Comparison of ENCODE assay signal across 29 mouse cellular contexts in the genomic region with DNA sequence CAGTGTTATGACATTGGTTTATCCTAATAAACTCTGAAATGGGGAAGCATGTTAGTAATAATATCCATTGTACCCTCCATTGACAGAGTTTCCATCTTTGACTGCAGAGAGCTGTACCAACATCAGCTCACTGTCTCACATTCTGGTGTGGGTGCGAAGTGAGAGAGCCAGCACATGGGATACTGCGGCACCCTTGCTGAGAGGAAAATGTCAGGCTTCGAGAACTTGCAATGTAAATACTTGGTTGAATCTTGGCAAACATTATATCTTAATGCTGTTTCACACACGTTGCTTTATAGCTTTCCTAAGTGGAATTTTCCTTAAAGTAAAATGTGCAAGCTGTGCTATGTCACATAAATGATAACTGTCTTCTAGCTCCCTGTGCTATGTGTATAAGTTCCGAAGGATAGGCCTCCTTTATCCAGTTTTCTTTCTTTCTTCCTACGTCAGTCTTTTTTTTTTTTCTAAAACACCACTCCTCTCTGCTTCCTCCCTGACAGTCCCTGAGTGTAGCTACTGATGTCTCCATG. TPM values are rescaled to one million over a fixed set of nuclear protein-coding genes. Genes with fewer than 3 reads are reported as not detected.
DNase-seq lines count a peak whose midpoint lies in the region; ATAC-seq lines count a peak whose summit lies in the region.
"Had no signal": no experiment of that assay in that cellular context is flagged by ENCODE, and none has a peak within 500 bp of the region (broad histone marks: within the 10 kb centered on the region; RNA-seq: fewer than 3 reads in every experiment).

No protein-coding gene starts in this region.

- no peak for DNase-seq in frontal cortex, postnatal 10 days (ENCODE audit: low spot score in 2 of 2)
- peak; percentile 52 to 60 for DNase-seq in left cerebral cortex, adult 9 months (ENCODE audit: low spot score in 2 of 2)
- DNase-seq in left cerebral cortex, adult 11 months (ENCODE audit: low spot score): no peak
- DNase-seq in brain, adult 2 months (ENCODE audit: low read depth, low spot score): peak; percentile 77
- peak; percentile 32 to 84 for DNase-seq in left cerebral cortex, postnatal 25 days (ENCODE audit: low spot score in 2 of 2)
- DNase-seq in urinary bladder, postnatal 10 days (ENCODE audit: low spot score): no peak
- DNase-seq: adrenal gland, postnatal 14 days; cerebellum, adult 11-12 months; cerebellum, postnatal 10 days; heart, postnatal 10 days; kidney, adult 11 months; kidney, postnatal 14 days; layer of hippocampus, adult 9-11 months; liver, postnatal 0 days; spleen, adult 18-20 months; thymus, adult 18-20 months; thymus, postnatal 25 days had no signal

- intact Hi-C loops in left cerebral cortex, postnatal 25 days (cut with DNase I): loop anchor here (10.0 kb wide), 1 partner anchor 1067 kb away; a partner anchor contains a TSS

- ATAC-seq in frontal cortex, adult (ENCODE audit: low TSS enrichment): peak; percentile 94
- ATAC-seq: CD4-positive, CD25-positive, alpha-beta regulatory T cell, adult 4 months; inflammation-experienced regulatory T-cells, adult 6 months; liver, embryonic 12.5 days; liver, postnatal 0 days; midbrain, embryonic 15.5 days had no signal

RNA-seq across cellular contexts. Expression of a gene that starts 8.4 kb away (rescaled TPM):
- total RNA-seq in left cerebral cortex, postnatal 25 days (2021): 10 to 100 TPM in 1 of 2 experiments, 1 to 10 TPM in 1; 9.2 to 10.4 TPM

RNA-seq across cellular contexts. Expression of a gene that starts 22.2 kb away (rescaled TPM):
- total RNA-seq in left cerebral cortex, postnatal 25 days (2021): not detected
- total RNA-seq: adrenal gland, postnatal 14 days; common myeloid progenitor, adult 5-6 weeks; gastrocnemius, adult 8-10 months; heart, adult 8-10 months; heart, postnatal 10 days; hematopoietic stem cell, adult 5-6 weeks; left cerebral cortex, adult 8-10 months; megakaryocyte progenitor cell, adult 5-6 weeks; neutrophil, adult 5-6 weeks had no signal

RNA-seq across cellular contexts. Expression of a gene that starts 24.4 kb away (rescaled TPM):
- total RNA-seq in left cerebral cortex, postnatal 25 days (2021): not detected
- total RNA-seq: common myeloid progenitor, adult 5-6 weeks; gastrocnemius, adult 8-10 months; heart, postnatal 10 days; hematopoietic stem cell, adult 5-6 weeks; left cerebral cortex, adult 8-10 months; megakaryocyte progenitor cell, adult 5-6 weeks; neutrophil, adult 5-6 weeks had no signal

RNA-seq across cellular contexts. Expression of a gene that starts 27.4 kb away (rescaled TPM):
- total RNA-seq in left cerebral cortex, postnatal 25 days (2021): 10 to 100 TPM; 21.7 to 26.6 TPM

RNA-seq across cellular contexts. Expression of a gene that starts 49.1 kb away (rescaled TPM):
- 1 to 10 TPM; 3.5 to 3.7 TPM for total RNA-seq in left cerebral cortex, postnatal 25 days (2021)
- total RNA-seq: adrenal gland, postnatal 14 days; common myeloid progenitor, adult 5-6 weeks; hematopoietic stem cell, adult 5-6 weeks; megakaryocyte progenitor cell, adult 5-6 weeks had no signal

Comparison
In these comparisons a context has a peak if more than half of its experiments do, and no peak if none do; other contexts are left out.
1. DNase-seq: peak in left cerebral cortex, adult 9 months (2 of 2), brain, adult 2 months (single experiment) and left cerebral cortex, postnatal 25 days (2 of 2); none in frontal cortex, postnatal 10 days (0 of 2), left cerebral cortex, adult 11 months (single experiment) and urinary bladder, postnatal 10 days (single experiment).